Mouse (Mus musculus) T-helper 17 cell (primary cell): ENCODE data around the gene Rrp1.
"Not testable (repeated sequence)": the region's sequence is repeated elsewhere in the genome, so short reads cannot be mapped to it uniquely, and the experiment has no call there.

Experiments used
- in situ Hi-C, 2 experiments: fragments of 300-600 bp; cut with MboI, MseI; formaldehyde crosslinking; loops; 1 replicate in 1 of 2; 2 replicates in 1 of 2; pipeline ENCODE4 v1.15.1; 2025; ENCODE audit warnings: high pct_unique_total_duplicates in 2 of 2

Gene Rrp1

GRCm38 (mm10) chr10:78385520-78385919 is 27.3 kb downstream of the Rrp1 start:
- in situ Hi-C loops, result loop anchor here in 1 of 2 experiments (5.0 kb wide), 1 partner anchor 108 kb away; no protein-coding TSS in a partner anchor

- in situ Hi-C loops, result loop anchor here in 1 of 2 experiments (5.0 kb wide), 1 partner anchor 61 kb away; no protein-coding TSS in a partner anchor
Measured at GRCm38 (mm10) chr10:78383567-78383966, 29.3 kb downstream of the Rrp1 start.

GRCm38 (mm10) chr10:78378516-78378915 is 34.3 kb downstream of the Rrp1 start:
- in situ Hi-C loops, result no loop called here

GRCm38 (mm10) chr10:78372681-78373668 is 39.9 kb downstream of the Rrp1 start:
- in situ Hi-C loops, result no loop called here

GRCm38 (mm10) chr10:78371746-78372145 is 41.1 kb downstream of the Rrp1 start:
- in situ Hi-C loops, result no loop called here

- in situ Hi-C loops, result loop anchor here in 1 of 2 experiments (10.0 kb wide), 1 partner anchor 1573 kb away; no protein-coding TSS in a partner anchor
Measured at GRCm38 (mm10) chr10:78367586-78367985, 45.3 kb downstream of the Rrp1 start.

GRCm38 (mm10) chr10:78366851-78367312 is 46.0 kb downstream of the Rrp1 start:
- in situ Hi-C loops, result loop anchor here in 1 of 2 experiments (10.0 kb wide), 1 partner anchor 1572 kb away; no protein-coding TSS in a partner anchor

GRCm38 (mm10) chr10:78366195-78366834 is 46.5 kb downstream of the Rrp1 start:
- in situ Hi-C loops, result loop anchor here in 1 of 2 experiments (10.0 kb wide), 1 partner anchor 1572 kb away; no protein-coding TSS in a partner anchor

GRCm38 (mm10) chr10:78365555-78365954 is 47.3 kb downstream of the Rrp1 start:
- in situ Hi-C loops, result loop anchor here in 1 of 2 experiments (10.0 kb wide), 1 partner anchor 1571 kb away; no protein-coding TSS in a partner anchor

GRCm38 (mm10) chr10:78364106-78364505 is 48.7 kb downstream of the Rrp1 start:
- in situ Hi-C loops, result loop anchor here in 1 of 2 experiments (10.0 kb wide), 1 partner anchor 1569 kb away; no protein-coding TSS in a partner anchor

- in situ Hi-C loops, result loop anchor here in 1 of 2 experiments (10.0 kb wide), 1 partner anchor 1569 kb away; no protein-coding TSS in a partner anchor
Measured at GRCm38 (mm10) chr10:78363366-78363765, 49.5 kb downstream of the Rrp1 start.

GRCm38 (mm10) chr10:78361951-78362350 is 50.9 kb downstream of the Rrp1 start:
- in situ Hi-C loops, result loop anchor here in 1 of 2 experiments (10.0 kb wide), 1 partner anchor 1567 kb away; no protein-coding TSS in a partner anchor

- in situ Hi-C loops, result loop anchor here in 1 of 2 experiments (10.0 kb wide), 1 partner anchor 1566 kb away; no protein-coding TSS in a partner anchor
Measured at GRCm38 (mm10) chr10:78360290-78360711, 52.5 kb downstream of the Rrp1 start.

- in situ Hi-C loops, result not testable (repeated sequence)
Measured at GRCm38 (mm10) chr10:78358999-78359398, 53.8 kb downstream of the Rrp1 start.

GRCm38 (mm10) chr10:78358266-78358665 is 54.6 kb downstream of the Rrp1 start:
- in situ Hi-C loops, result no loop called here

GRCm38 (mm10) chr10:78357742-78358141 is 55.1 kb downstream of the Rrp1 start:
- in situ Hi-C loops, result no loop called here

- in situ Hi-C loops, result no loop called here
Measured at GRCm38 (mm10) chr10:78355931-78356593, 56.8 kb downstream of the Rrp1 start.

GRCm38 (mm10) chr10:78353196-78353595 is 59.6 kb downstream of the Rrp1 start:
- in situ Hi-C loops, result no loop called here

- in situ Hi-C loops, result no loop called here
Measured at GRCm38 (mm10) chr10:78352666-78353030, 60.2 kb downstream of the Rrp1 start.

GRCm38 (mm10) chr10:78351887-78352665 is 60.8 kb downstream of the Rrp1 start, which contains the start of gene Agpat3:
Agpat3 (minus strand) TSS chr10:78352489.
- in situ Hi-C loops, result no loop called here
